Mouse (Mus musculus) right cerebral cortex, postnatal 25 days (tissue): Measurements from ENCODE around the gene Adap1.

Experiments
- DNase-seq: peaks from one replicate; pipeline ENCODE4 v3.0.0; 2022

The Adap1 gene

DNA sequence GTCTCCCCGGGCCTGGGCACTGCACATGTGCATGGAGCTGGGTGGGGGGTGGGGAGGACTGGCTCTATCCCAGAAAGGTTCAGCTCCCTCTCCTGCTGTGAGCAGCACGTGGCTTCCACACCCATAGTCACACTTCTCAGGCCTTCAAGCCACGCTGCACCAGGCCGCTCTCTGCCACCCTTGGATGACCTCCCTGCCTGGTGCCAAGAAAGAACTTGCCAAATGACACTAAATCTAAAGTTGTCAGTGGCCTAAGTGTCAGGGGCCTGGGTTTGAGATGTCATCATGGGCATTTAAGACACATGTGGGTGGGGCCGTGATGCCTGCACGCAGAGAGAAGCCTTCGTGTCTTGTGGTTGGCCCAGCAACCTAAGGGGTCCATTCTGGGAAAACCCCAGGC lies 5.0 kb downstream of the Adap1 start:
- DNase-seq: no peak

DNA sequence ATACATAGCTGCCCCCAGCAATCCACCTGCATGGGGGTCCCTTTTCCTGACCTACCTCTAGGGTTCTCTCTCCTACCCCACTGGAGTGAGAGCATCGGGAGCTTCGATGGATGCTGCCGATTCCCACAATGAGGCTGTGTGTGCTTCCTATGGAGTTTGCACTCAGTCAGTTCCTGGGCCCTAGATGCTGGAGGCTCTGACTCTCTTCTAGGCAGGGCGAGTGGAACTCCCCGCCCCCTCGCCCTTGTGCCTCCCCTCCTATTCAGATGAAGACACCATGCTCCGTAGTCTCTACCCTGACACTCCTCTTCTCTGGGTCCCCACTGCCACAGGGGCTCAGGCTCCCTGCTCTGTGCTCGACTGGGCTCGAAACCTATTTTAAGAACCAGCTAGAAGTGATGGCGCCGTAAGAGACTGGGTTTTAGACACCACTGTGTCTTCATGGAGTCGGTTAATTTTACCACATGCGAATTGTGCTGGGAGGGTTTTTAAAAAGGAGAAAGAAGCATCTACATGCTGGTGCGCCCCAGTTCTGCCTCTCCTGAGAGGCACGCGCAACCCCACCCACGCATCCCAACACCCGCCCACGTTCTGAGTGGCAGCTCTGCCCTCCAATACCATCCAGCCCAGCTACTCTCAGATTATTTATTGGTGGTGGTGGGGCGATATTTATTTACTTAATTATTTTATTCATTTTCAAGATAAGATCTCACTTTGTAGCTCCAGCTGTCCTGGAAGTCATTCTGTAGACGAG lies 7.5 kb downstream of the Adap1 start:
- DNase-seq: no peak

DNA sequence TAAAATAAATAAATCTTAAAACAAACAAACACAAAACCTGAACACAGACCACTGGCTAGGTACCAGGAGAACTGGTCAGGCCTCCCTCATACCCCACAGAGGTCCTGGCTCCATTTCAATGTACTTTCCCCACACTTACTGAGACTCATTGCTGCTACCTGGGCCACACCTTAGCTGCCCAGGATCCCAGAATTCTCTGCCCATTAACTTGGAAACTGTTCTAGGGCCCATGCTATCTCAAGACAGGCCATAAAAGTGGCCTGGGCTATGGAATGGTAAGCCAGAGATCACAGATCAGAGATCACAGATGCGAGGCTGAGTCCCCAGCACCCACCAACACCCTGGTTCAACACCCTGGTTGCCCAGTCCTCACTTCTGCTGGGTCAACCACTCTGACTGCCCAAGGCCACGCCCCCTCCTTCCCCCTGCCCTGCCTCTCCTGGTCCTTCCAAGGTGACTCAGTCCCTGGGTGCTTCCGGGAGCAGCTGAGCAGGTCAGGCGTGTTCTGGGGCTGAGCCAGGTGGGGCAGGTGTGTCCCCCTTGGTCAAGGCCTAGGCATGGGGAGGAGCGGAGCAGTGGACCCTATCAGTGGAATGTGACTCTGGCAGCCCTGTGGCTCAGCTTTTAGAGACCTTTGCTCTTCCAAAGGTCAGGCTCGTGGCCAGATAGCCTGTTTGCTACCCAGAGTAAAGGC lies 8.3 kb downstream of the Adap1 start:
- no peak for DNase-seq

DNA sequence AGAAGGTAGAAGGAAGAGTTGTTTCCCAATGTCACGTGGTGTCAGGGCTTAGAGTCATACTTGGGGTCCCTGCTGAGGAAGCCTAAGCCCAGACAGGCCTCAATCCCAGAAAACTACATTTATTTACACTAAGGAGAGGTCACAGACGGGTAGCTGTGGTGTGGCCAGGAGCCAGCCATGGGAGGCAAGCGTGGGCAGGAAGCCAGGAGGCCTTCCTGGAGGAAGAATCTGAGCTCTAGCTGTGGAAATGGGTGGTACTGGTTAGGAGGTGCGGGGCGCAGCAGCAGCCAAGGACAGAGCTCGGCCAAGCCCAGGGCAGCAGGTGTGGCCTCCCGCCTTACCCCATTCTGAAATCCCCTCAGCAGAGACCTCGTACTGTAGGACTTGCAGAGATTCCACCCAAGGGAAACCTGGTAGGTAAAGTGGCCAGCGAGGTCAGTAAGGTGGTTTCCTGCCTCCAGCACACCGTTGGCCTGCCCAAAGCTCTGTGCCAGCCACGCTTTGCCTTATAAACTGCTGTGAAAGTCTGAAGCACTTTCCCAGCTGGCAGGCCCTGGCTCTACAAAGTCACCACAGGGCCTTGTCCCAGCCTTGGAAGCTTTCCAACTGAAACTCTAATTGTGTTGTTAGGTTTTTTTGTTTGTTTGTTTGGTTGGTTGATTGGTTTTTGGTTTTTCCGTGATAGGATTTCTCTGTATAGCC lies 10.3 kb downstream of the Adap1 start:
- DNase-seq: no peak

DNA sequence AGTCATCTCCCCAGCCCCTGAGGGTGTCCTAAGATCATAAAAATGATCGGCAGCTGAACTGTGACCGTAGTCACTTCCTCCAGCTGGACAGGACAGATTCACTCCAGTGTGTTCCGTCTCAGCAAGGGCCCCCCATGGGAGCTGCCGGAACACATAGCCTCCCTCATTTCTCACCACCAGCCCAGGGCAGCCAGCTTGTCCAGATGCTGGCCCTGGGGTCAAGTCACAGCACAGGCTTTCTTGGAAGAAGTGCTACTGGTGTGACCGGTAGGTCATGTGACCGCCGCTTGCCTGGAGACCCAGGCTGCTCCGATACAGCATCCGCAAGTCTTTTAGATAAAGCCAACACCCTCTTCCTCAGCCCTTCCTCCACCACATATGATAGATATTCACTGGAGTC lies 11.9 kb downstream of the Adap1 start:
- DNase-seq: no peak

DNA sequence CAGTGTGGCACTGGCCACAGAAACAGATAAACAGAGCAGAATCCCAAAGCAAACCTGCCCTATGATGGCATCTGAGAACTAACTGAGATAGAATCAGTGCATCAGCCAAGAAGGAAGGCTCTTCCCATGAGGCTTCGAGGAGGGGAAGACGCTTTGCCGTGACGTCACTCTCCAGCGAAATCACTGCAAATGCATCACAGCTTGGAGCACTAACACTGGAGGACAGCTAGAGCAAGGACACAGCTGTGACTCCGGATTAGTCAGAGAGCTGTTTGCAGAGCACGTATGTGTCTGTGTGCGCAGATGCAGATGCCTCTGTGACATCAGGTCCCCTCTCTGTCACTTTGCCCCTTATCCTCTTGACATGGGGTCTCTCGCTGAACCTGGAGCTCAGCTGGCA lies 13.6 kb downstream of the Adap1 start:
- DNase-seq: no peak

DNA sequence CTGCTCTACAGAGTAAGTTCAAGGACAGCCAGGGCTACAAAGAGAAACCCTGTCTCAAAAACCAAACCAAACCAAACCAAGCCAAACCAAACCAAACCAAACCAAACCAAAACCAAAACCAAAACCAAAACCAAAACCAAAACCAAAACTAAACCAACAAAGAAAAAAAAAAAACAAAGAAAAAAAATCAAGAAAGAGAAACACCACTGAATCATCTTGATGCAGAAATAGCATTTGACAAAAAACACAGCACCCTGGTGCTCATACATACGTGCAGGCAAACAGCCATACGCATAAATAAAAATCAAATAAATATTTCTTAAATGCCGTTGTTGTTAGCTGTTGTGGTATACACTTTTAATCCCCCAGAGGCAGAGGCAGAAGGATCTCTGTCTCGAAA lies 14.9 kb downstream of the Adap1 start:
- no peak for DNase-seq

DNA sequence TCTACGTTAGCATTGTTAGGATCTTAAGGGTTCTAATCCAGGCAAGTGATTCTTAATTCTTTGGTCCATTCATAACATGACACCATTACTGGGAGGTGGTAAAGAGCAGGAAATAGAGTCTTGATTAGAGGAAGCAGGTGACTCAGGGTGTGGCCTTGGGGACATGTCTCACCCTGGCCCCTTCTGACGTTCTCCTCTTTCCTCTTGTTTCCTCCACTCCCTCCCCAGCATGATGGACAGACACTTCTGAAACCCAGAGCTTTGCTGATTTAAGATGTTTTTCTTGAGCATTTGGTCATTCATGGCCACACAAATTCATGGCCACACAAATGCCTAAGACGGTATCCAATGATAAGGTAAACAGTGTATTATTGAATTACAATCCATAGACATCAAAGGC lies 15.5 kb downstream of the Adap1 start:
- no peak for DNase-seq

DNA sequence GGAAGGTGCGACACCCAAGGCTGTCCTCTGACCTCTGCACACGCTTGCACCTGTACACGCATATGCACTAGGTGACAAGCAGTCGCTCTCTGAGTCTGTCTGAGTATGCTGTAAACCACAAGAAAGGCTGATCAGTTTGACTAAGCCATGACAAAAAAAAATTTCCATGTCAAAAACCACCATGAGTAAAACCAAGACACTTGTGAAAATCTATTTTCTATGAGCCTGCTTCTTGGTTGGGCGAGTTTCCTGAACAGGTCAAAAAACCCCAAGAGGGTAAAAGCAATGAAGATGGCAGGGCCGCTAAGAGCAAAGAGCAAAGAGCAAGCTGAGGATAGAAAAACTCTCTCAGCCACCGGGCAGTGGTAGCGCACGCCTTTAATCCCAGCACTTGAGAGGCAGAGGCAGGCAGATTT lies 21.8 kb downstream of the Adap1 start:
- DNase-seq: no peak

DNA sequence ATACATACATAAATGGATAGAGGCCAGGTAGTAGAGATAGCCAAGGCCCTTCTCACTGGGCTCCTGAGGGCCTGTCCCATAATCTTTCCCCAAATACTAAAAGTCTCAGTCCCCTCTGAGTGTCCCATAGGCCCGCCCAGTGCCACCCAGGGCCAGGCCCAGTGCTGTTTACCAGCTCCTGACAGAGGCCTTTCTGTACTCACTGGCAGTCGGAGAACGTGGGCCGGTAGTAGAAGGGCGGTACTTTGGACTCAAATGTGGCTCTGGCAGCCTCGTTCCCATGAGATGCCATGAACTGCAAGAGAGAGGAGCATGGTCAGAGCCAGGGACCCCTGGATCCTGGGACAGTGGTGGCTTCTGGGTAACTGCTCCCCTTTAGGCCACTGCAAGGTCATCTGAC lies 23.3 kb downstream of the Adap1 start:
- DNase-seq: no peak

DNA sequence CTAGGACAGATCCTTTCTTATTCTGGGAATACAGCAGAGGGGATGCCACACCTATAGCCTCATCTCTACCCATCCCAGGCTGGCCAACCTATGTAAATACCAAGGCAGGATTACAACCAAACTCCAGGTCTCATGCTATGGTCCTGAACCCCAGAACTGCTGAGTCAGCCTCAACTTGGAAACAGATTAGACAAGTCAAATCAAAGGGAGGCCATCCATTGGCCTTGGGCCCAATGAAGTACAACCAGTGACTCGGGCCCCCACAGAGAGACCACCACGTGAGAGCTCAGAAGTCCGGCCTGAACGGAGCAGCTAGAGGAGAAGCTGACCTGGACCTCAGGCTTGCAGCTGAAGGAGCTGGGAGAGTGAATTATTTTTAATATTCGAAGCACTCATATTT lies 27.7 kb downstream of the Adap1 start:
- no peak for DNase-seq

DNA sequence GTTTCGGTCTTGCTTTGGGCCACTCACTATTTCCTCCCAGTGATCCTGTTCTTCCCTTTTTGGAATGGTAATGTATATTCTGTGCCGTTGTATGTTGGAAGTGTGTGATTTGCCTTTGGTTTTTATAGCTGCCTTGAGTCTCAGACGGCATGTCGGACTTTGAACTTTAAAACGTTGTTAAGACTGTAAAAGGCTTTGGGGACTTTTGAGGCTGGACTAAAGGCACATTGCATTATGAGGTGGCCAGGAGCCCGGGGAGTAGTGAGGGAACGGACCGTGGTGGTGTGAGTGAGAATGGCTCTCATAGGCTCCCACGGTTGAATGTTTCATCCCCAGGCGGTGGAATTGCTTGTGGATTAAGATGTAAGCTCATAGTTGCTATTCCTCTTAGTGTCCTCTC lies 28.3 kb downstream of the Adap1 start:
- DNase-seq: no peak

DNA sequence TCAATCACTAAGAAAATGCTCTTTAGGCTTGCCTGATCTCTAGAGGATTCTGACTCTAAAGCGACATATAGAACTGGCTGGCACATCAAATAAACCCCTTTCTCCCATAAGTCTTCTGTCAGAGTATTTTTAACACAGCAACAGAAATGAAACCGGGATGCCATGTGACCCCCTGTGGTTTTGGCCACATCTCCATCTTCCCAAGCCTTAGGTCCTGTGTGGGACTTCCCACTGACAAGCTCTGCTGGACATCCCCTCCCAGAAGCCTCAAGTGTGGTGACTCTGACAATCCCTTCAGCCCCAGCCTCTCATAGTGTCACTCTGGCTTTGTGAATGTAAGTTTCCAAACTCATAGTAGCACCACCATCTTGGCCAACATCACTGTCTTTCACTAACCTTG lies 31.3 kb downstream of the Adap1 start:
- DNase-seq: no peak

DNA sequence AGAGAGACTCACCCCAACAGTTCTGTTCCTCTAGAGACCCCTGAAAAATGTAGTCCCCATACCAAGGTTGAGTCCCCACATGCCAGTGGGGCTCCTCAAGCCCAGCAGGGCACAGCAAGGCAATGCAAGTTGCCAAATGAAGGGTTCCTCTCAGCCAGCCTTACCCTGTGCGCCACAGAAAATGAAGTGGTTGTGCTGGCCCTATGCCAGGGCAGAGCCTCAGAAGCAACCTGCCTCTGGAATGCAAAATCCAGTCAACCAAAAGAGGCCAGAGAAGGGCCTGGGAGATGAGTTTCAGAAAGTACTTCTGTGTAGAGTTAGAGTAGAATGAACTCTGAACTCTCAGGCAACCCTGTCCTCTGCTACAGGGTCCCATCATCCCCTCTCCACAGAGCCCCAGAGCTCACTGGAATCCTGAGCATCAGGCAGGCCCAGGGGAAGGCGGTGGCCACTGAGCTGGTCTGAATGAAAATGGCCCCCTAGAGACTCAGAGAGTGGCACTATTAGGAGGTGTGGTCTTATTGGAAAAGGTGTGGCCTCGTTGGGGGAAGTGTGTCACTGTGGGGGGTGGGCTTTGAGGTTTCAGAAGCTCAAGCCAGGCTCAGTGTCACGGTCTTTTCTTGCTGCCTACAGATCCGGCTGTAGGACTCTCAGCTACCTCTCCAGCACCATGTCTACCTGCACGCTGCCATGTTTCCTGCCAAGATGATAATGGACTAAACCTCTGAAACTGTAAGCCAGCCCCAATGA lies 33.4 kb downstream of the Adap1 start:
- DNase-seq: no peak

DNA sequence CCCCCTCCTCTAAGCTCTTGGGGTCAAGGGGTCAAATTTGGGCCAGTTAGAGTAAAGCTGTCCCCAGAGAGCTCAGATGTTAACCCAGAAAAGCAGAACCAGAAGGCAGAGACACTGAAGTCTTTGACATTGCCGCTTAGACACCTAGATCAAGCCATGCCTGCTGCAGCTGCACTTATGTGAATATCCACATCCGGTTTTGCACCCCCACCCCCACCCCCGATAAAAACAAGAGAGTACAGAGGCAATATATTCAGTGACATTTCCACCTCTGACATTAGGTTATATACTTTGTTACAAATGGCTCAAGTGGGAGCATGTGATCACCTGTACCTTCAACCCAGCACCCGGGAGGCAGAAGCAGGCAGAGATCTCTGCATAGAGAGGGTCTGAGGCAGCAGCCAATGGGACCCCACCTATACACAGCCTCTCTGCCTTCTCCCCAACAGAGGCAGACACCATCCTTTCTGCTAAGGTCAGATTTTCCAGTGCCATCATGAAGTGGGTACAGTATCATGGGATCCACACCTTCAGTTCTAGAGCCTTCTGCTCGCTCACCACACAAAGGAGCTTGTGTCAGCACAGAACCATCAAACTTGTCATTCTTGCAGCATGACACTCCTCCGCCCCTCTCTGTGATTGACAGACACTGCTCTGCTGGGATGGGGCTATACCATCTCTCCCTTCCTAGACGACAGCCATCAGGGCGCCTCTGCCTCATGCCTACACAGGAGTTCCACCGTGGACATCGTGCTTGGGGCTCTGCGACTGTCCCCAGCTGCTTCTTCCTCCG lies 34.8 kb downstream of the Adap1 start:
- DNase-seq: no peak

DNA sequence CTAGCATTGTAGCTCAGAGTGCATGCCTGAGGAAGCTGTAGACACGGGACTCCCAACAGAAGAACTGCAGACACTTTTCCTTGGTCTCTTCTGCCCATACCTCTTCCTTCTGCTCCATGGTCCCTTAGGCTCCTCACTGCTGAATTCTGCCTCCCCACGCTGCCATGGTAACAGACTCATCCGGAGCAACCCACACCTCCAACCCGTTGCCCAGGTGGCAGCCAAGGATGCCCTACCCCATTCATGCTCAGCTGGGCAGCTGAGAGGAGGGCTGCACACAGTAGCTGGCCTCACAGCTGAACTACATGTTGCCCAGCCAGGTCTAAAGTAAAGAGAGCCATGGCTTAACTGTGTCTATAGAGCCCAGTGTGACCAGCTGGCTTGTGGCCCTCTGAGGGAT lies 36.8 kb downstream of the Adap1 start:
- no peak for DNase-seq

DNA sequence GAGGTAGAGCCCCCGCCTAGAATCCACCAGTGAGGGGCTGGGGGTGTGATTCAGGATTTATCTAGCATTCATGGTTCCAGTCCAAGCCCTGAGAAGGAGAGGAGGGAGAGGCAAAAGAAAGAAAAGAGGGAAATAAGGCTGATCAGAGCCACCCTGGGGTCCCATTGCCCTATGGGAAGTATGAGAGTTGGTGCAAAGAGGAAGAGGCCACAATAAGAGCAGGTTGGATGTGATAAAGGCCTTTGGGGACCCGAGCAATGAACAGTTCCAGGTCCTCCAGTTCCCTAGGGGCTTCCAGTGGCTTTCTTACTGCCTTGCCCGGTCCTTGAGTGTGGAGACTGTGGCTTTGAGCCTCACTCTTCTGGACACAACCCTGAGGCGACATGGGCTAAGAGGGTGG lies 37.6 kb downstream of the Adap1 start:
- DNase-seq: no peak

DNA sequence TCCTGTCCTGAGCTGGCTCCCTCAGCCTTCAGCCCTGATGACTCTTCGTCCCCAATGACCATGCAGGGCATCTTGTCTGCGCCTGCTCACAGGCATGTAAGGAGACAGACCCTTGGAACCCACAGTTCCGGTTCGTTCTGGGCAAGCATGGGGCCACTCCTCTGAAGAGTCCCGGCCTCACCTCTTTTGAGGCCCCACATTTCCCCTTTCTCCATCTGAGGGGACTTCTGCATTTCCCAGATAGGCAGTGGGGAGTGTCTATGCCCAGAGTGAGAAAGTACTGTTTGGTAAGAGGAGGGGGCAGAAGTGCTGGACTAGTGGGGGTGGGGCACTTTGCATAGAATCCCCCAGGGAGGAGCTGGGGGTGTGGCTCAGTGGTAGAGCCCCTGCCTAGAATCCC lies 38.3 kb downstream of the Adap1 start:
- no peak for DNase-seq

DNA sequence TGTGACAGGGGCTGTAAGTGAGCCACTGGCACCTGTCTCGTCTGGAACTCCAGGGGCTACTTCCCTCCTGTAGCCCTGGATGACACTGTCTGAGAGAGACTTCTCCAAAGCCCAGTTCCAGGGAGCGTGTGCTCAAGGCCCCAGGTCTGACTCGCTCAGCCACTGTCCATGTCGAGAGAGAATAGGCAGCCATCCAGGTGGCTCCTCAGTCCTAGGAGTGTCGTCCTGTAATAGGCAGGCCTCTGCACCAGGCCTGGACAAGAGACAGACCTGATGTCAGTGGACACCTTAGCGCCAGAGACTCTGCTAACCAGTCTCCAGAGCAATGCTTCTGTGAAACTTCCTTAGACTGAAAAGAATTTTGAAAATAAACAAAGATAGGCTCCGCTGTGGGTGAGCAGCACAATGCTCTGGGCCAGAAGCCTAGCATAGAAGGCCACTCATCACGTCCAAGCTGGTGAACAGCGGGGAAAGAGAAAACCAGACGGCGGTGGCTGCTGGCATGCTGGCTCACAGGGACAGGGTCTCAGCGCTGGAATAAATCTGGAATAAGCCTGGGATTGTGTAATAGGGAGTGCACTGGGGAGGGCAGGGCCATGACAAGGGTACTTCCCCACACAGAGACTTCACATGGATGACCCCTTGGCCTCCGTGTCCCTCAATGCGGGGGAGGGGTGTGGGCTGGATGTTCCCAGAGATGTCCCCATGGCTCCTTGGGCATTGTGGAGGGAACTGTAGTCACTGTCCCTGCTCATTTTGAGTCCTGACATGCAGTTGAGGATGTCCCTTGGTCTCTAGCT lies 39.1 kb downstream of the Adap1 start:
- DNase-seq: no peak

DNA sequence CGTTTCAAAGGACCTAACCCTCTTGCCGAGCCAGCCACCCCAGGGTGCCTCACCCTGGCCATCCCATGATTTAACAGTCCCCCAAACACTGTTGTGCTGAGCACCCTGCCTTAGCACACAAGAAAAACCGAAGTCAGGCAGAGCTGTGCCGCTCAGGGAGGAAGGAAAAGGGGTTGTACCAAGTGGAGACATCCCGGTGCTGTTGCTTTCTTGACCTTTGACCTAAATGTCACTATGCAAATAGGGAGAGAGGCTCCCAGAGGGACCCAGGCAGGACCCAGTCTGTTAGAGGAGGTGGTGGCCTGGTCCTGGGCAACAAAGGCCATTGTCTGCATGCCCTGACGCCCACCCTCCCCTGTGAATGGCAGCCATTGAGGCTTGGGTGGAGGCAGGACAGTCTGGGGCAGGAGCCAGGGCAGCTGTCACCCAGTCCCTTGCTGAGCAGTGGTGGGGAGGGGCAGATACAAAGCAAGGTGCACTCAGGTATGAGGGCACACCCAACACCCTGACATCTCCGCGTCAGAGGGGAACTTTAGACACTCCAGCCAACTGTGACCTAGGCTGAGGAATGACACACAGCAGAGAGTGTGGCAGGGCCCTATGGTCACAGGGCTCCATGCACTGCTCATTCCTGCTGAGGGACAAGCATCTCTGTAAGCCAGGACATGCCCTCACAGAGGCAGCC lies 39.9 kb downstream of the Adap1 start:
- no peak for DNase-seq
